Mouse (Mus musculus) limb, embryonic 11.5 days (tissue): ENCODE measurements around the gene Atl1. TPM values are rescaled to one million over a fixed set of nuclear protein-coding genes. Genes with fewer than 3 reads are reported as not detected.

ENCODE experiments used
- ATAC-seq: fragments of 200-750 bp; cut with Nextera tagmentation; 2 replicates; pipeline ENCODE4 v1.8.0; 2017; ENCODE audit warnings: low read depth; ENCODE audit not compliant: insufficient number of reproducible peaks, low FRiP score, low TSS enrichment
- DNase-seq: peaks from one replicate; pipeline ENCODE4 v3.0.0-alpha.2; 2015; ENCODE audit warnings: low spot score
- H3K27ac ChIP-seq: fragments of 300-500 bp; sonication (generic); replicated peaks from 2 replicates; pipeline ENCODE4 v1.5.1; 2014; ENCODE audit warnings: low read depth, mild to moderate bottlenecking, low read length
- H3K27me3 ChIP-seq: fragments of 300-500 bp; sonication (generic); 2 replicates; pipeline ENCODE4 v1.6.1; 2014; ENCODE audit warnings: mild to moderate bottlenecking, low read length, mixed read lengths; ENCODE audit not compliant: control insufficient read depth, insufficient read depth
- H3K36me3 ChIP-seq: fragments of 300-500 bp; sonication (generic); 2 replicates; pipeline ENCODE4 v1.6.1; 2014; ENCODE audit warnings: mild to moderate bottlenecking, low read length, moderate library complexity, mixed read lengths; ENCODE audit not compliant: control insufficient read depth, insufficient read depth
- H3K4me1 ChIP-seq: fragments of 300-500 bp; sonication (generic); 2 replicates; pipeline ENCODE4 v1.6.1; 2014; ENCODE audit warnings: low read length, mixed read lengths; ENCODE audit not compliant: control insufficient read depth, insufficient read depth
- H3K4me2 ChIP-seq: fragments of 300-500 bp; sonication (generic); 2 replicates; pipeline ENCODE4 v1.6.1; 2014; ENCODE audit warnings: low read depth, mild to moderate bottlenecking, moderate library complexity; ENCODE audit not compliant: severe bottlenecking
- H3K4me3 ChIP-seq: fragments of 300-500 bp; sonication (generic); 2 replicates; pipeline ENCODE4 v1.5.1; 2014; ENCODE audit warnings: low read depth, low read length
- H3K9ac ChIP-seq: fragments of 300-500 bp; sonication (generic); 2 replicates; pipeline ENCODE4 v1.6.1; 2014; ENCODE audit warnings: mild to moderate bottlenecking, low read length
- H3K9me3 ChIP-seq: fragments of 300-500 bp; sonication (generic); 2 replicates; pipeline ENCODE4 v1.6.1; 2016; ENCODE audit warnings: low read length; ENCODE audit not compliant: control insufficient read depth
- WGBS: fragments of 180-500 bp; shearing (Covaris S2); extraction: QIAGEN DNeasy Blood & Tissue Kit; methylation state at CpG from one replicate; pipeline ENCODE4 v1.1.7; 2014; 5-methylcytosine and 5-hydroxymethylcytosine counted together
- polyA plus RNA-seq: library from polyadenylated mRNA; unstranded; fragments of >200 nt; fragmentation: Nextera tagmentation; extraction: Ambion mirVana; gene quantifications from 2 replicates; pipeline ENCODE4 v1.2.1, GENCODE M21; 2014

Atl1 gene
- polyA plus RNA-seq, 1 experiment from 2014 or later = 2.9 TPM

GRCm38 (mm10) chr12:69908511-69908900, 16.1 kb downstream of the Atl1 start:
- H3K4me2 ChIP-seq = peak overlapping the region; percentile 60
- no peaks in the 10 kb centered on the region for H3K36me3 ChIP-seq
- H3K9me3 ChIP-seq = no peaks in the 10 kb centered on the region
- no peak overlapping the region for H3K27ac ChIP-seq
- 29% methylated on average over 19 of the region's 19 CpGs for WGBS
- no peak for ATAC-seq
- no peak overlapping the region for H3K9ac ChIP-seq
- peaks cover 6% of the 10 kb centered on the region; the same call in 1 of the 2 replicates for H3K4me1 ChIP-seq
- DNase-seq = no peak
- H3K27me3 ChIP-seq = no peaks in the 10 kb centered on the region
- H3K4me3 ChIP-seq = peak overlapping the region; percentile 25

GRCm38 (mm10) chr12:69911906-69912305, 19.5 kb downstream of the Atl1 start:
- 87% methylated on average over 7 of the region's 7 CpGs for whole genome bisulfite sequencing
- H3K9me3 ChIP-seq = no peaks in the 10 kb centered on the region

GRCm38 (mm10) chr12:69912737-69913136, 20.3 kb downstream of the Atl1 start:
- DNase-seq (no peak), ATAC-seq (no peak)
- Histone ChIP-seq H3K27ac (no peak overlapping the region), H3K4me2 (no peak overlapping the region), H3K9me3 (no peaks in the 10 kb centered on the region), H3K36me3 (no peaks in the 10 kb centered on the region), H3K4me3 (no peak overlapping the region), H3K4me1 (peaks cover 5% of the 10 kb centered on the region; the same call in 1 of the 2 replicates), H3K9ac (no peak overlapping the region), H3K27me3 (no peaks in the 10 kb centered on the region)
- WGBS = 85% methylated on average over 7 of the region's 7 CpGs

More at GRCm38 (mm10) chr12:69911906-69912305, 19.5 kb downstream of the Atl1 start:
- H3K36me3 ChIP-seq = no peaks in the 10 kb centered on the region
- H3K4me3 ChIP-seq = no peak overlapping the region
- no peaks in the 10 kb centered on the region for H3K27me3 ChIP-seq
- DNase-seq (no peak), ATAC-seq (no peak)
- peaks cover 6% of the 10 kb centered on the region; the same call in 1 of the 2 replicates for H3K4me1 ChIP-seq
- H3K9ac ChIP-seq = no peak overlapping the region
- H3K27ac ChIP-seq = no peak overlapping the region
- no peak overlapping the region for H3K4me2 ChIP-seq

- no peak overlapping the region for H3K4me3 ChIP-seq
- H3K27ac ChIP-seq = no peak overlapping the region
- H3K9ac ChIP-seq = no peak overlapping the region
- H3K36me3 ChIP-seq = no peaks in the 10 kb centered on the region
- no peak overlapping the region for H3K4me2 ChIP-seq
- H3K4me1 ChIP-seq = no peaks in the 10 kb centered on the region
- ATAC-seq = no peak
- H3K27me3 ChIP-seq = no peaks in the 10 kb centered on the region
- WGBS = 89% methylated on average over 2 of the region's 2 CpGs
- no peaks in the 10 kb centered on the region for H3K9me3 ChIP-seq
- DNase-seq = no peak
These were observed 25.5 kb downstream of the Atl1 start for GRCm38 (mm10) chr12:69917870-69918269.

DNA sequence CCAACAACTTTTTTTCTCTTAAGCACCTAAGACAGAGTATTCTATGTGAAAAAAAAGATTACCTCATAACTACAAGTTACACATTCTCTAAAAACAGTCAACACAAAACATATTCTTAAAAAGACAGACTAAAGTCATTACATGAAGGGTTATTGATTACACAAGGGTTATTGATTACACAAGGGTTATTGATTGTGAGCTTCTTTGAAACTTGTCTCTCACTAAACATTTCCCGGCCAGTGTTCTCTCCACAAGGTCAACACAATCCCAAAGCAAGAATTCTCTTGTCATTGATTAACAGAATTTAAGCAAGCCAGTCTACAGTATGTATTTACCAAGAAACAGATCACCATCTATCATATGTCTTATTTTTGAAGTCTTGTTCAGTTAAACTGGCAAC, 29.7 kb downstream of the Atl1 start:
- no peak overlapping the region for H3K4me2 ChIP-seq
- H3K4me3 ChIP-seq = no peak overlapping the region
- DNase-seq = no peak
- no peaks in the 10 kb centered on the region for H3K27me3 ChIP-seq
- H3K9me3 ChIP-seq = no peaks in the 10 kb centered on the region
- H3K27ac ChIP-seq = no peak overlapping the region
- WGBS = 78% methylated on average over 1 of the region's 1 CpGs
- no peak for ATAC-seq
- H3K36me3 ChIP-seq = no peaks in the 10 kb centered on the region
- no peak overlapping the region for H3K9ac ChIP-seq
- no peaks in the 10 kb centered on the region for H3K4me1 ChIP-seq

- no peaks in the 10 kb centered on the region for H3K9me3 ChIP-seq
- no peak for DNase-seq
- no peak overlapping the region for H3K4me2 ChIP-seq
- no peak for ATAC-seq
- no peaks in the 10 kb centered on the region for H3K36me3 ChIP-seq
- H3K4me1 ChIP-seq = no peaks in the 10 kb centered on the region
- no peaks in the 10 kb centered on the region for H3K27me3 ChIP-seq
- H3K9ac ChIP-seq = no peak overlapping the region
- no peak overlapping the region for H3K27ac ChIP-seq
- H3K4me3 ChIP-seq = no peak overlapping the region
- WGBS = 87% methylated on average over 3 of the region's 3 CpGs
These were observed 30.7 kb downstream of the Atl1 start for GRCm38 (mm10) chr12:69923128-69923527.

GRCm38 (mm10) chr12:69923603-69924002, 31.2 kb downstream of the Atl1 start:
- Histone ChIP-seq H3K4me2 (no peak overlapping the region), H3K9ac (no peak overlapping the region), H3K27me3 (no peaks in the 10 kb centered on the region), H3K4me1 (no peaks in the 10 kb centered on the region), H3K4me3 (no peak overlapping the region), H3K27ac (no peak overlapping the region), H3K36me3 (no peaks in the 10 kb centered on the region), H3K9me3 (no peaks in the 10 kb centered on the region)
- DNase-seq (no peak), ATAC-seq (no peak)
- WGBS = 62% methylated on average over 3 of the region's 3 CpGs

- ATAC-seq (no peak), DNase-seq (peak; percentile 71)
- 16% methylated on average over 5 of the region's 5 CpGs for WGBS
These were observed 31.6 kb downstream of the Atl1 start for GRCm38 (mm10) chr12:69924012-69924411.

GRCm38 (mm10) chr12:69926716-69927115, 34.3 kb downstream of the Atl1 start:
- Histone ChIP-seq H3K4me2 (no peak overlapping the region), H3K9ac (no peak overlapping the region), H3K27ac (no peak overlapping the region), H3K4me1 (no peaks in the 10 kb centered on the region), H3K27me3 (no peaks in the 10 kb centered on the region), H3K4me3 (no peak overlapping the region), H3K9me3 (no peaks in the 10 kb centered on the region), H3K36me3 (no peaks in the 10 kb centered on the region)
- ATAC-seq (no peak), DNase-seq (no peak)
- WGBS = 57% methylated on average over 7 of the region's 7 CpGs

More at GRCm38 (mm10) chr12:69924012-69924411, 31.6 kb downstream of the Atl1 start:
- no peaks in the 10 kb centered on the region for H3K36me3 ChIP-seq
- no peak overlapping the region for H3K9ac ChIP-seq
- no peaks in the 10 kb centered on the region for H3K27me3 ChIP-seq
- H3K4me2 ChIP-seq = no peak overlapping the region
- no peak overlapping the region for H3K27ac ChIP-seq
- H3K4me3 ChIP-seq = no peak overlapping the region
- no peaks in the 10 kb centered on the region for H3K4me1 ChIP-seq
- H3K9me3 ChIP-seq = no peaks in the 10 kb centered on the region
